Mouse (Mus musculus) ovary, adult 18-20 months (tissue): ENCODE data around the gene Gm2030.
"Not testable (repeated sequence)": the region's sequence is repeated elsewhere in the genome, so short reads cannot be mapped to it uniquely, and the experiment has no call there.

Experiments
- DNase-seq: peaks from one replicate; pipeline ENCODE4 v3.0.0; 2022; ENCODE audit warnings: low spot score, mixed read lengths

Gm2030 gene

GRCm38 (mm10) chrX:26309944-26310343 lies at the start of gene Gm2030:
TSS of gene Gm2030 (minus strand) at chrX:26310044.
- DNase-seq, result not testable (repeated sequence)
